Mouse (Mus musculus): ENCODE measurements around the gene Tpi1. TPM values are rescaled to one million over a fixed set of nuclear protein-coding genes. Genes with fewer than 3 reads are reported as not detected.
A peak's percentile ranks its signal among the peaks of the same experiment; 100 is the strongest.

The Tpi1 gene
- polyA plus RNA-seq, 1 experiment from 2014 or later, result 187 TPM

- DNase-seq (ENCODE audit: low spot score), result peak; percentile 100
- Histone ChIP-seq H3K4me2 (replicated peaks; ENCODE audit: low read depth, low read length) (peak within 1 kb of the TSS; percentile 74), H3K9ac (replicated peaks; ENCODE audit: low read depth) (peak within 1 kb of the TSS; percentile 42), H3K4me1 (ENCODE audit: insufficient read depth, low read depth, low read length) (peaks cover 8% of the 10 kb centered on the region; the same call in 1 of the 2 replicates), H3K27me3 (replicated peaks; ENCODE audit: insufficient read depth, low read length) (no peaks in the 10 kb centered on the region), H3K9me3 (ENCODE audit: low read length) (no peaks in the 10 kb centered on the region), H3K4me3 (ENCODE audit: low read depth, low read length) (peak within 1 kb of the TSS; percentile 71), H3K27ac (ENCODE audit: low read length) (peak within 1 kb of the TSS; percentile 82), H3K36me3 (ENCODE audit: insufficient read depth, low read length) (peaks cover 19% of the 10 kb centered on the region)
- under 1% methylated on average over 55 of the region's 55 CpGs for WGBS
- ATAC-seq, result peak; percentile 92
- TF ChIP-seq CTCF (IDR thresholded peaks at IDR 0.05), result peak; percentile 57
- TF ChIP-seq EP300 (IDR thresholded peaks at IDR 0.05), result no peak
Observed at GRCm38 (mm10) chr6:124828868-124829798, 15.0 kb upstream of the Tpi1 start, which contains the start of the genes Usp5 and Cdca3. Gene Usp5 (minus strand): TSS chr6:124829484. Gene Cdca3 (plus strand): TSS chr6:124829547.

- Histone ChIP-seq H3K4me1 (ENCODE audit: insufficient read depth, low read depth, low read length) (peaks cover 8% of the 10 kb centered on the region; the same call in 1 of the 2 replicates), H3K4me2 (replicated peaks; ENCODE audit: low read depth, low read length) (peak overlapping the region; percentile 62), H3K27ac (ENCODE audit: low read length) (0 out of 2 replicates have a peak overlapping the region, but pooled peaks have one; percentile 21), H3K4me3 (ENCODE audit: low read depth, low read length) (peak overlapping the region; percentile 71), H3K36me3 (ENCODE audit: insufficient read depth, low read length) (peaks cover 29% of the 10 kb centered on the region), H3K9ac (replicated peaks; ENCODE audit: low read depth) (peak overlapping the region; percentile 23; the same call in 1 of the 2 replicates), H3K9me3 (ENCODE audit: low read length) (no peaks in the 10 kb centered on the region), H3K27me3 (replicated peaks; ENCODE audit: insufficient read depth, low read length) (no peaks in the 10 kb centered on the region)
- 20% methylated on average over 10 of the region's 10 CpGs for WGBS
- peak; percentile 51 for DNase-seq (ENCODE audit: low spot score)
- ATAC-seq, result no peak
- TF ChIP-seq CTCF (IDR thresholded peaks at IDR 0.05) (no peak), EP300 (IDR thresholded peaks at IDR 0.05) (no peak)
Observed at GRCm38 (mm10) chr6:124828101-124828592, 14.1 kb upstream of the Tpi1 start.

DNA sequence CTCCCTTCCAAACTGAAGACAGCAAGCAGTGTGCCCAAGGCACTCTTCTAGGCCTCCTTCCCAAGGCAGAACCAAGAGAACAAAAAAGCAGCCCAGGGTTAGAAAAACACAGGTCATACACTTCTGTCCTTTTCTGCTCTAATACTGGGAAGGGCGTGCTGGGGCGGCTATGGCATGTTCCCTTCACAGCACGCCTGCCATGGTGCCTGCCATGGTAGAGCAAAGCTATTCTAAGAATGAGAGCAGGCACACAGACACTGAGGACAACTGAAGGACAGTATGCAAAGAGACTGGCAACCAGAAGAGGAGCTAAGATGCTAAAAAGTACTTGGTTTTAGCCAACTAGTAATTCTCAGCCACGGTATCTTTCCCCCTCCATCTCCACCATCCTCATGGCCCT is 8.0 kb upstream of the Tpi1 start:
- H3K4me1 ChIP-seq (ENCODE audit: insufficient read depth, low read depth, low read length), result no peaks in the 10 kb centered on the region
- DNase-seq (ENCODE audit: low spot score), result no peak
- no peak overlapping the region for H3K4me3 ChIP-seq (ENCODE audit: low read depth, low read length)
- H3K27ac ChIP-seq (ENCODE audit: low read length), result no peak overlapping the region
- H3K27me3 ChIP-seq (replicated peaks; ENCODE audit: insufficient read depth, low read length), result no peaks in the 10 kb centered on the region
- no peak overlapping the region for H3K9ac ChIP-seq (replicated peaks; ENCODE audit: low read depth)
- H3K4me2 ChIP-seq (replicated peaks; ENCODE audit: low read depth, low read length), result no peak overlapping the region
- H3K9me3 ChIP-seq (ENCODE audit: low read length), result no peaks in the 10 kb centered on the region
- WGBS, result 93% methylated on average over 4 of the region's 4 CpGs
- no peak for ATAC-seq
- H3K36me3 ChIP-seq (ENCODE audit: insufficient read depth, low read length), result peaks cover 73% of the 10 kb centered on the region
- no peak for TF ChIP-seq EP300 (IDR thresholded peaks at IDR 0.05)
- TF ChIP-seq CTCF (IDR thresholded peaks at IDR 0.05), result no peak

DNA sequence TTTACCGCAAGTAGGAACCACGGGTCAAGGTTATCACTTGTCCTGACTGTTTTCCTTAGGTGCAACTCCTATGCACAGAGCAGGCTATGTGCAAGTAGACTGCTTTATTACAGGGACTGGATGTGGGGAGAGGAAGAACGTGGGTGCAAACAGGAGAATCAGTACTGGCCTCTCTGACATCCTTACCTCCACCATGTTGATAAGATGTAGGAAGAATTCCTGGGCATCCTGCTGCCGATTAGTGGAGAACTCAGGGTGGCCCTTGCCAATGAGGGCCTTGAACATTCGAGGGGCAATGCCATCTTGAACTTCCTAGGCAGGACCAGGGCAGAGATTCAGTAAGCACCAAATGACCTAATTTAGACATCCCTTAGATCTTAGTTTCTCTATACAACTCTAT is 6.8 kb upstream of the Tpi1 start:
- no peak for TF ChIP-seq EP300 (IDR thresholded peaks at IDR 0.05)
- TF ChIP-seq CTCF (IDR thresholded peaks at IDR 0.05), result no peak
- no peaks in the 10 kb centered on the region for H3K4me1 ChIP-seq (ENCODE audit: insufficient read depth, low read depth, low read length)
- H3K27me3 ChIP-seq (replicated peaks; ENCODE audit: insufficient read depth, low read length), result no peaks in the 10 kb centered on the region
- no peak for ATAC-seq
- 93% methylated on average over 5 of the region's 5 CpGs for WGBS
- H3K36me3 ChIP-seq (ENCODE audit: insufficient read depth, low read length), result peaks cover 68% of the 10 kb centered on the region
- H3K9ac ChIP-seq (replicated peaks; ENCODE audit: low read depth), result no peak overlapping the region
- no peak overlapping the region for H3K27ac ChIP-seq (ENCODE audit: low read length)
- H3K4me2 ChIP-seq (replicated peaks; ENCODE audit: low read depth, low read length), result no peak overlapping the region
- H3K4me3 ChIP-seq (ENCODE audit: low read depth, low read length), result no peak overlapping the region
- H3K9me3 ChIP-seq (ENCODE audit: low read length), result no peaks in the 10 kb centered on the region
- DNase-seq (ENCODE audit: low spot score), result no peak

- ATAC-seq, result no peak
- TF ChIP-seq CTCF (IDR thresholded peaks at IDR 0.05), result no peak
- TF ChIP-seq EP300 (IDR thresholded peaks at IDR 0.05), result no peak
Observed at GRCm38 (mm10) chr6:124817971-124818370, 3.9 kb upstream of the Tpi1 start.

GRCm38 (mm10) chr6:124817563-124817962 is 3.5 kb upstream of the Tpi1 start:
- no peak for TF ChIP-seq EP300 (IDR thresholded peaks at IDR 0.05)
- no peak for TF ChIP-seq CTCF (IDR thresholded peaks at IDR 0.05)
- 94% methylated on average over 8 of the region's 8 CpGs for WGBS
- Histone ChIP-seq H3K4me2 (replicated peaks; ENCODE audit: low read depth, low read length) (no peak overlapping the region), H3K27ac (ENCODE audit: low read length) (no peak overlapping the region), H3K9me3 (ENCODE audit: low read length) (no peaks in the 10 kb centered on the region), H3K4me1 (ENCODE audit: insufficient read depth, low read depth, low read length) (peaks cover 5% of the 10 kb centered on the region; the same call in 1 of the 2 replicates), H3K9ac (replicated peaks; ENCODE audit: low read depth) (no peak overlapping the region), H3K36me3 (ENCODE audit: insufficient read depth, low read length) (peaks cover 40% of the 10 kb centered on the region), H3K4me3 (ENCODE audit: low read depth, low read length) (no peak overlapping the region), H3K27me3 (replicated peaks; ENCODE audit: insufficient read depth, low read length) (no peaks in the 10 kb centered on the region)
- DNase-seq (ENCODE audit: low spot score), result no peak
- ATAC-seq, result no peak

More at GRCm38 (mm10) chr6:124817971-124818370, 3.9 kb upstream of the Tpi1 start:
- no peak overlapping the region for H3K9ac ChIP-seq (replicated peaks; ENCODE audit: low read depth)
- no peak overlapping the region for H3K4me3 ChIP-seq (ENCODE audit: low read depth, low read length)
- DNase-seq (ENCODE audit: low spot score), result peak; percentile 42
- H3K27ac ChIP-seq (ENCODE audit: low read length), result no peak overlapping the region
- no peaks in the 10 kb centered on the region for H3K27me3 ChIP-seq (replicated peaks; ENCODE audit: insufficient read depth, low read length)
- WGBS, result 80% methylated on average over 8 of the region's 8 CpGs
- H3K9me3 ChIP-seq (ENCODE audit: low read length), result no peaks in the 10 kb centered on the region
- H3K4me1 ChIP-seq (ENCODE audit: insufficient read depth, low read depth, low read length), result peaks cover under 1% of the 10 kb centered on the region; the same call in 1 of the 2 replicates
- peaks cover 43% of the 10 kb centered on the region for H3K36me3 ChIP-seq (ENCODE audit: insufficient read depth, low read length)
- no peak overlapping the region for H3K4me2 ChIP-seq (replicated peaks; ENCODE audit: low read depth, low read length)

All from lung, postnatal 0 days (tissue).